Mouse (Mus musculus) liver, embryonic 14.5 days (tissue): ENCODE measurements around the gene Rxfp4. TPM values are rescaled to one million over a fixed set of nuclear protein-coding genes. Genes with fewer than 3 reads are reported as not detected.

ENCODE experiments used
- ATAC-seq: fragments of 200-750 bp; cut with Nextera tagmentation; 2 replicates; pipeline ENCODE4 v1.8.0; 2017; ENCODE audit warnings: moderate number of reproducible peaks, mild to moderate bottlenecking, moderate library complexity; ENCODE audit not compliant: insufficient read depth
- DNase-seq, 3 experiments: peaks; one replicate each; pipeline ENCODE4 v3.0.0-alpha.2; 2012 to 2013; ENCODE audit warnings: low read depth in 3 of 3, low spot score in 3 of 3
- H3K27ac ChIP-seq: fragments of 300-500 bp; sonication (generic); 2 replicates; pipeline ENCODE4 v1.5.1; 2014; ENCODE audit warnings: moderate library complexity, mild to moderate bottlenecking, control low read depth, inconsistent platforms
- H3K27me3 ChIP-seq: fragments of 300-500 bp; sonication (generic); 2 replicates; pipeline ENCODE4 v1.6.1; 2014; ENCODE audit warnings: mild to moderate bottlenecking, low read length, moderate library complexity; ENCODE audit not compliant: control insufficient read depth, insufficient read depth
- H3K36me3 ChIP-seq: fragments of 300-500 bp; sonication (generic); replicated peaks from 2 replicates; pipeline ENCODE4 v1.6.1; 2014; ENCODE audit warnings: low read depth; ENCODE audit not compliant: control insufficient read depth, insufficient read depth
- H3K4me1 ChIP-seq, 2 experiments: fragments of 200-500 bp in 1 of 2; fragments of 300-500 bp in 1 of 2; sonication (generic) in 1 of 2; replicated peaks; 2 replicates each; pipeline ENCODE4 v1.6.1; 2012 to 2014; ENCODE audit warnings: antibody characterized with exemption in 1 of 2, inconsistent platforms in 1 of 2, low read length in 1 of 2; ENCODE audit not compliant: control insufficient read depth in 2 of 2, insufficient read depth in 2 of 2
- H3K4me2 ChIP-seq: fragments of 300-500 bp; sonication (generic); 2 replicates; pipeline ENCODE4 v1.6.1; 2014; ENCODE audit warnings: low read depth, mild to moderate bottlenecking, control low read depth, moderate library complexity
- H3K4me3 ChIP-seq, 2 experiments: fragments of 200-500 bp in 1 of 2; fragments of 300-500 bp in 1 of 2; sonication (generic) in 1 of 2; 2 replicates each; pipeline ENCODE4 v1.5.1; 2012 to 2014; ENCODE audit warnings: low read depth in 2 of 2, low read length in 2 of 2, mild to moderate bottlenecking in 2 of 2, control low read depth in 1 of 2, inconsistent platforms in 1 of 2, moderate library complexity in 1 of 2; ENCODE audit not compliant: insufficient read depth in 1 of 2
- H3K9ac ChIP-seq: fragments of 300-500 bp; sonication (generic); replicated peaks from 2 replicates; pipeline ENCODE4 v1.6.1; 2014; ENCODE audit warnings: mild to moderate bottlenecking, control low read depth, moderate library complexity
- H3K9me3 ChIP-seq: fragments of 300-500 bp; sonication (generic); 2 replicates; pipeline ENCODE4 v1.6.1; 2016; ENCODE audit warnings: low read length, mixed read lengths; ENCODE audit not compliant: control insufficient read depth
- CTCF ChIP-seq: IDR thresholded peaks from 2 replicates; pipeline ENCODE4 v1.5.1; 2016; ENCODE audit warnings: antibody characterized with exemption, low read depth, control low read depth
- EP300 ChIP-seq: IDR thresholded peaks from 2 replicates; pipeline ENCODE4 v1.6.1; 2016; ENCODE audit warnings: antibody characterized with exemption, low read depth
- WGBS: fragments of 180-500 bp; shearing (Covaris S2); extraction: QIAGEN DNeasy Blood & Tissue Kit; methylation state at CpG from one replicate; pipeline ENCODE4 v1.1.7; 2014; ENCODE audit not compliant: insufficient replicate concordance; 5-methylcytosine and 5-hydroxymethylcytosine counted together
- polyA plus RNA-seq, 2 experiments: library from polyadenylated mRNA; depleted of rRNA in 1 of 2; stranded (reverse) in 1 of 2; unstranded in 1 of 2; fragments of >200 nt; fragmentation: Nextera tagmentation in 1 of 2; extraction: Ambion mirVana in 1 of 2; gene quantifications; 2 replicates each; pipeline versions ENCODE4 v1.2.1 to v1.2.3; 2012 to 2014

The Rxfp4 gene
- polyA plus RNA-seq (2012; rRNA removed): not detected in 2 replicates
- not detected in 2 replicates for polyA plus RNA-seq (2014; fragmentation: Nextera tagmentation; extraction: Ambion mirVana)

DNA sequence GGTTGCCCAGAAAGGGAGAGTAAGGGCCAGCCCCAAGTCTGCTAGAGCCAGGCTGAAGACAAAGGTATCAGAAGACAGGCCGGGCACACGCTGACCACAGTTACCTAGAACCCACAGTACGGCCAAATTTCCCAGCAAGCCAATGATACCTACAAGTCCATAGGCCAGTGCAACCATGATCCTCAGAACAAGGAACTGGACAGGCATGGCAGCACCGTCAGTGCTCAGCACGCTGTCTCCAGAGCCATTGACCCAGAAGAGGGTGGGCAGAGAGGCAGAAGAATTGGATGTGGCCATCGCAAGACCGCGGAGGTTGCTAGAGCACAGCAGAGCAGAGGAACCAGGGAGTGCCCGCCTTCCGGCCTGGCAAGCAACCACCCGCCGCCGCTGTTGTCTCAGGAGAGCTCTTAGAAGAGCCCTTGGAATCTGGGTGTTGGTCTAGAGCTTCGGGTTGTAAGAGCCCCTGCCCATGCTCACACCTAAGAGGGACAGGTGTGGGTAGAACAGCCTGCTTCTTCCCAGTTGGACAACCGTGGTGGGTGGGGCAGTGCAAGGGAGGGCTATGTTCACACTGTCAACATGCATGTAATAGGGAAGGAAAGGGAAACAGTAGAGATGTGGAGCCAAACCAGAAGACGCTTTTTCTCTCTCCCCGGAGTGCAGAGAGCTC lies at the start of gene Rxfp4:
Gene Rxfp4, minus strand, starts transcription at position 297 of the 670 bp plus-strand sequence.
- Histone ChIP-seq H3K9ac (no peak within 1 kb of the TSS), H3K9me3 (no peaks in the 10 kb centered on the region), H3K4me2 (no peak within 1 kb of the TSS), H3K27me3 (no peaks in the 10 kb centered on the region), H3K4me3 (no peak within 1 kb of the TSS), H3K4me1 (0 out of 4 replicates have a peak, but pooled peaks cover 0 to 3% of the 10 kb centered on the region in 2 experiments), H3K36me3 (no peaks in the 10 kb centered on the region), H3K27ac (no peak within 1 kb of the TSS)
- ATAC-seq: no peak
- no peak for DNase-seq
- 74% methylated on average over 17 of the region's 17 CpGs for WGBS
- TF ChIP-seq CTCF: no peak
- TF ChIP-seq EP300: no peak

DNA sequence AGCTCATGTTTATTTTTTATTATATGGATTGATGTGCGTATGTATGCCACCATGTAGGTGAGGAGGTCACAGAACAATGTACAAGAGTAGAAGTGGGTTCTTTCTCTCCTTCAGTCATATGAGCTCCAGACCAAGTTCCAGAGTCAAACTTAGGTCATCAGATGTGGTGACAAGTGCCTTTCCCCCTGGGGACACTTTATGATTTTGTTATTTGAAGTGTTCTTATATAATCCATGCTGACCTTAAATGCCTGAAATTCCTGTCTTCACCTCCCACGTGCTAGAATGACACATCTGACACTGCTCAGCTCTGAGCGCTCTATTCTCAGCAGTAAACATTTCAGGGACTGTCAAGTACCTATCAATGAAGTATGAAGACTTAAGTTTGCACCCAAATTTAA lies 48.3 kb upstream of the Rxfp4 start:
- WGBS: 83% methylated on average over 3 of the region's 3 CpGs
- ATAC-seq: no peak

GRCm38 (mm10) chr3:88700247-88700646 lies 47.3 kb upstream of the Rxfp4 start:
- TF ChIP-seq CTCF (no peak), EP300 (no peak)
- no peak overlapping the region for H3K27ac ChIP-seq
- no peak overlapping the region for H3K9ac ChIP-seq
- no peaks in the 10 kb centered on the region for H3K4me1 ChIP-seq
- no peak overlapping the region for H3K4me2 ChIP-seq
- H3K36me3 ChIP-seq: peaks cover 85% of the 10 kb centered on the region
- no peak overlapping the region for H3K4me3 ChIP-seq
- no peaks in the 10 kb centered on the region for H3K27me3 ChIP-seq
- whole genome bisulfite sequencing: 88% methylated on average over 3 of the region's 3 CpGs
- DNase-seq (no peak), ATAC-seq (no peak)
- H3K9me3 ChIP-seq: no peaks in the 10 kb centered on the region

More for the DNA sequence above, 48.3 kb upstream of the Rxfp4 start:
- H3K4me1 ChIP-seq: no peaks in the 10 kb centered on the region
- no peak overlapping the region for H3K9ac ChIP-seq
- H3K4me3 ChIP-seq: no peak overlapping the region
- H3K27me3 ChIP-seq: no peaks in the 10 kb centered on the region
- peaks cover 79% of the 10 kb centered on the region for H3K36me3 ChIP-seq
- H3K27ac ChIP-seq: no peak overlapping the region
- no peak for DNase-seq
- no peak overlapping the region for H3K4me2 ChIP-seq
- H3K9me3 ChIP-seq: no peaks in the 10 kb centered on the region
- TF ChIP-seq EP300 (no peak), CTCF (no peak)

- no peak for ATAC-seq
- Histone ChIP-seq H3K4me1 (no peaks in the 10 kb centered on the region), H3K36me3 (peaks cover 87% of the 10 kb centered on the region), H3K9ac (no peak overlapping the region), H3K27ac (no peak overlapping the region), H3K4me3 (no peak overlapping the region), H3K9me3 (no peaks in the 10 kb centered on the region), H3K4me2 (no peak overlapping the region), H3K27me3 (no peaks in the 10 kb centered on the region)
- DNase-seq: no peak
- 89% methylated on average over 6 of the region's 6 CpGs for WGBS
- TF ChIP-seq CTCF (no peak), EP300 (no peak)
Observed at GRCm38 (mm10) chr3:88698834-88699233, 45.9 kb upstream of the Rxfp4 start.

DNA sequence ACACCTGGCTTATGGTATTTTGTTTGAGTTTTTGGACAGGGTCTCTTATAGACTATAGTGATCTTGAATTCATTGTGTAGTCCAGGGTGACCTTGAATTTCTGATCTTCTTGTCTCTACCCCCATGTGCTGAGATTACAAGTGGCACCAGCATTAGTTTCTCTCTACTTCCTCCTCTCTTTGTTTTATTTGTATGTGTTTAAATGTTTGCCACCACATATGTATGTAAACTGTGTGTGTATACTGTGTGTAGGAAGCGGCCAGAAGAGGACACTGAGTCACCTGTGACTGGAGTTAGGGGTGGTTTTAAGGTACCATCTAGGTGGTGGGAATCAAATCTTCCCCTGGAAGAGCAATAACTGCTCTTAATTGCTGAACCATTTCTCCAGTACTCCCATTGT lies 45.1 kb upstream of the Rxfp4 start:
- H3K9me3 ChIP-seq: no peaks in the 10 kb centered on the region
- TF ChIP-seq CTCF (no peak), EP300 (no peak)
- H3K4me2 ChIP-seq: no peak overlapping the region
- H3K4me3 ChIP-seq: no peak overlapping the region
- H3K36me3 ChIP-seq: peaks cover 90% of the 10 kb centered on the region
- no peak overlapping the region for H3K27ac ChIP-seq
- 80% methylated on average over 1 of the region's 1 CpGs for WGBS
- DNase-seq (no peak), ATAC-seq (no peak)
- H3K9ac ChIP-seq: no peak overlapping the region
- H3K4me1 ChIP-seq: no peaks in the 10 kb centered on the region
- no peaks in the 10 kb centered on the region for H3K27me3 ChIP-seq
